Mouse (Mus musculus): ENCODE data around the gene Tubb2b. TPM values are rescaled to one million over a fixed set of nuclear protein-coding genes. Genes with fewer than 3 reads are reported as not detected.

Tubb2b gene
- total and polyA plus RNA-seq, 3 experiments = 3.5 to 9.7 (median 3.8) TPM

- H3K27me3 ChIP-seq (ENCODE audit: insufficient read depth, low read length) = peaks cover 30% of the 10 kb centered on the region
- H3K4me3 ChIP-seq (ENCODE audit: low read depth, low read length) = no peak overlapping the region
- peaks cover 32% of the 10 kb centered on the region for H3K4me1 ChIP-seq (ENCODE audit: insufficient read depth, low read depth, low read length)
- TF ChIP-seq POLR2AphosphoS5 (IDR thresholded peaks at IDR 0.05; ENCODE audit: insufficient replicate concordance, low read depth, low read length) = no peak
- TF ChIP-seq CTCF (IDR thresholded peaks at IDR 0.05; ENCODE audit: low read depth, low read length) = no peak
- no peak for TF ChIP-seq GATA2 (IDR thresholded peaks at IDR 0.05; ENCODE audit: borderline replicate concordance, low read depth, low read length)
- no peaks in the 10 kb centered on the region for H3K36me3 ChIP-seq (replicated peaks)
- H3K9me3 ChIP-seq (replicated peaks) = no peaks in the 10 kb centered on the region
- ATAC-seq (ENCODE audit: extremely low read depth, insufficient number of reproducible peaks, low FRiP score, poor library complexity, severe bottlenecking) = no peak
- no peak for DNase-seq (ENCODE audit: low spot score)
These were observed 22.4 kb upstream of the Tubb2b start for GRCm38 (mm10) chr13:34152695-34153094.

GRCm38 (mm10) chr13:34151425-34151824, 21.2 kb upstream of the Tubb2b start:
- H3K4me1 ChIP-seq (ENCODE audit: insufficient read depth, low read depth, low read length) = peaks cover 32% of the 10 kb centered on the region
- no peak overlapping the region for H3K4me3 ChIP-seq (ENCODE audit: low read depth, low read length)
- TF ChIP-seq TAL1 (conservative IDR thresholded peaks at IDR 0.05; ENCODE audit: low read depth, low read length) = no peak
- no peak for TF ChIP-seq GATA1 (IDR thresholded peaks at IDR 0.05; ENCODE audit: borderline replicate concordance, low read length)
- TF ChIP-seq POLR2AphosphoS5 (IDR thresholded peaks at IDR 0.05; ENCODE audit: insufficient replicate concordance, low read depth, low read length) = no peak
- no peak for TF ChIP-seq GATA2 (IDR thresholded peaks at IDR 0.05; ENCODE audit: borderline replicate concordance, low read depth, low read length)
- TF ChIP-seq CTCF (IDR thresholded peaks at IDR 0.05; ENCODE audit: low read depth, low read length) = no peak
- H3K9me3 ChIP-seq (replicated peaks) = no peaks in the 10 kb centered on the region
- no peak for DNase-seq (ENCODE audit: low spot score)
- H3K27me3 ChIP-seq (ENCODE audit: insufficient read depth, low read length) = peaks cover 31% of the 10 kb centered on the region
- no peak for ATAC-seq (ENCODE audit: extremely low read depth, insufficient number of reproducible peaks, low FRiP score, poor library complexity, severe bottlenecking)
- H3K36me3 ChIP-seq (replicated peaks) = no peaks in the 10 kb centered on the region

- no peak for ATAC-seq (ENCODE audit: extremely low read depth, insufficient number of reproducible peaks, low FRiP score, poor library complexity, severe bottlenecking)
- H3K4me1 ChIP-seq (ENCODE audit: insufficient read depth, low read depth, low read length) = peaks cover 25% of the 10 kb centered on the region
- H3K36me3 ChIP-seq (replicated peaks) = no peaks in the 10 kb centered on the region
- TF ChIP-seq CTCF (IDR thresholded peaks at IDR 0.05; ENCODE audit: low read depth, low read length) (no peak), GATA1 (IDR thresholded peaks at IDR 0.05; ENCODE audit: borderline replicate concordance, low read length) (no peak), GATA2 (IDR thresholded peaks at IDR 0.05; ENCODE audit: borderline replicate concordance, low read depth, low read length) (no peak), POLR2AphosphoS5 (IDR thresholded peaks at IDR 0.05; ENCODE audit: insufficient replicate concordance, low read depth, low read length) (no peak), TAL1 (conservative IDR thresholded peaks at IDR 0.05; ENCODE audit: low read depth, low read length) (no peak)
- peaks cover 31% of the 10 kb centered on the region for H3K27me3 ChIP-seq (ENCODE audit: insufficient read depth, low read length)
- H3K9me3 ChIP-seq (replicated peaks) = no peaks in the 10 kb centered on the region
- no peak for DNase-seq (ENCODE audit: low spot score)
- H3K4me3 ChIP-seq (ENCODE audit: low read depth, low read length) = no peak overlapping the region
These were observed 20.2 kb upstream of the Tubb2b start for GRCm38 (mm10) chr13:34150271-34151027.

GRCm38 (mm10) chr13:34149463-34150176, 19.4 kb upstream of the Tubb2b start:
- TF ChIP-seq GATA1 (IDR thresholded peaks at IDR 0.05; ENCODE audit: borderline replicate concordance, low read length) (no peak), CTCF (IDR thresholded peaks at IDR 0.05; ENCODE audit: low read depth, low read length) (no peak), TAL1 (conservative IDR thresholded peaks at IDR 0.05; ENCODE audit: low read depth, low read length) (no peak), GATA2 (IDR thresholded peaks at IDR 0.05; ENCODE audit: borderline replicate concordance, low read depth, low read length) (no peak), POLR2AphosphoS5 (IDR thresholded peaks at IDR 0.05; ENCODE audit: insufficient replicate concordance, low read depth, low read length) (no peak)
- ATAC-seq (ENCODE audit: extremely low read depth, insufficient number of reproducible peaks, low FRiP score, poor library complexity, severe bottlenecking) = no peak
- Histone ChIP-seq H3K36me3 (replicated peaks) (no peaks in the 10 kb centered on the region), H3K4me3 (ENCODE audit: low read depth, low read length) (no peak overlapping the region), H3K4me1 (ENCODE audit: insufficient read depth, low read depth, low read length) (peaks cover 20% of the 10 kb centered on the region), H3K9me3 (replicated peaks) (no peaks in the 10 kb centered on the region), H3K27me3 (ENCODE audit: insufficient read depth, low read length) (peaks cover 31% of the 10 kb centered on the region)
- DNase-seq (ENCODE audit: low spot score) = no peak

- Histone ChIP-seq H3K4me1 (ENCODE audit: insufficient read depth, low read depth, low read length) (peaks cover 21% of the 10 kb centered on the region), H3K36me3 (replicated peaks) (no peaks in the 10 kb centered on the region), H3K4me3 (ENCODE audit: low read depth, low read length) (no peak overlapping the region), H3K9me3 (replicated peaks) (no peaks in the 10 kb centered on the region), H3K27me3 (ENCODE audit: insufficient read depth, low read length) (peaks cover 32% of the 10 kb centered on the region)
- DNase-seq (ENCODE audit: low spot score) (no peak), ATAC-seq (ENCODE audit: extremely low read depth, insufficient number of reproducible peaks, low FRiP score, poor library complexity, severe bottlenecking) (no peak)
- no peak for TF ChIP-seq GATA2 (IDR thresholded peaks at IDR 0.05; ENCODE audit: borderline replicate concordance, low read depth, low read length)
- no peak for TF ChIP-seq POLR2AphosphoS5 (IDR thresholded peaks at IDR 0.05; ENCODE audit: insufficient replicate concordance, low read depth, low read length)
- no peak for TF ChIP-seq GATA1 (IDR thresholded peaks at IDR 0.05; ENCODE audit: borderline replicate concordance, low read length)
- TF ChIP-seq TAL1 (conservative IDR thresholded peaks at IDR 0.05; ENCODE audit: low read depth, low read length) = no peak
- TF ChIP-seq CTCF (IDR thresholded peaks at IDR 0.05; ENCODE audit: low read depth, low read length) = no peak
These were observed 18.6 kb upstream of the Tubb2b start for GRCm38 (mm10) chr13:34148767-34149392.

GRCm38 (mm10) chr13:34148181-34148580, 17.9 kb upstream of the Tubb2b start:
- DNase-seq (ENCODE audit: low spot score) = no peak
- TF ChIP-seq GATA1 (IDR thresholded peaks at IDR 0.05; ENCODE audit: borderline replicate concordance, low read length) (no peak), POLR2AphosphoS5 (IDR thresholded peaks at IDR 0.05; ENCODE audit: insufficient replicate concordance, low read depth, low read length) (no peak), GATA2 (IDR thresholded peaks at IDR 0.05; ENCODE audit: borderline replicate concordance, low read depth, low read length) (no peak), CTCF (IDR thresholded peaks at IDR 0.05; ENCODE audit: low read depth, low read length) (no peak), TAL1 (conservative IDR thresholded peaks at IDR 0.05; ENCODE audit: low read depth, low read length) (no peak)
- Histone ChIP-seq H3K27me3 (ENCODE audit: insufficient read depth, low read length) (peaks cover 38% of the 10 kb centered on the region), H3K36me3 (replicated peaks) (no peaks in the 10 kb centered on the region), H3K9me3 (replicated peaks) (no peaks in the 10 kb centered on the region), H3K4me1 (ENCODE audit: insufficient read depth, low read depth, low read length) (peaks cover 18% of the 10 kb centered on the region), H3K4me3 (ENCODE audit: low read depth, low read length) (no peak overlapping the region)
- ATAC-seq (ENCODE audit: extremely low read depth, insufficient number of reproducible peaks, low FRiP score, poor library complexity, severe bottlenecking) = no peak

Data from G1E (cell line).